Mouse (Mus musculus): ENCODE measurements around the gene Foxc1. TPM values are rescaled to one million over a fixed set of nuclear protein-coding genes. Genes with fewer than 3 reads are reported as not detected.

Gene Foxc1
- polyA plus RNA-seq (2015; fragmentation: Nextera tagmentation; extraction: Ambion mirVana): 2.0 and 3.1 TPM in 2 replicates

- Histone ChIP-seq H3K36me3 (no peaks in the 10 kb centered on the region), H3K27ac (peak within 1 kb of the TSS; percentile 97), H3K27me3 (peaks cover 57% of the 10 kb centered on the region), H3K9me3 (no peaks in the 10 kb centered on the region), H3K9ac (peak within 1 kb of the TSS; percentile 78), H3K4me2 (peak within 1 kb of the TSS; percentile 92), H3K4me1 (peaks cover 58% of the 10 kb centered on the region), H3K4me3 (peak within 1 kb of the TSS; percentile 68)
- WGBS: under 1% methylated on average over 40 of the region's 40 CpGs
- peak; percentile 89 for ATAC-seq (ENCODE audit: insufficient number of reproducible peaks, low FRiP score, low TSS enrichment, low read depth)
Measured at GRCm38 (mm10) chr13:31806428-31806832, at the start of gene Foxc1. Gene Foxc1 (plus strand): TSS chr13:31806633.

- Histone ChIP-seq H3K4me2 (no peak overlapping the region), H3K36me3 (no peaks in the 10 kb centered on the region), H3K27me3 (no peaks in the 10 kb centered on the region), H3K27ac (peak overlapping the region; percentile 54; the same call in 1 of the 2 replicates), H3K4me3 (no peak overlapping the region), H3K9me3 (no peaks in the 10 kb centered on the region), H3K9ac (no peak overlapping the region), H3K4me1 (peaks cover 17% of the 10 kb centered on the region)
- 12% methylated on average over 4 of the region's 4 CpGs for WGBS
- ATAC-seq (ENCODE audit: insufficient number of reproducible peaks, low FRiP score, low TSS enrichment, low read depth): 0 out of 2 replicates have a peak, but pooled peaks have one; percentile 55
Measured at GRCm38 (mm10) chr13:31760411-31760810, 46.0 kb upstream of the Foxc1 start.

DNA sequence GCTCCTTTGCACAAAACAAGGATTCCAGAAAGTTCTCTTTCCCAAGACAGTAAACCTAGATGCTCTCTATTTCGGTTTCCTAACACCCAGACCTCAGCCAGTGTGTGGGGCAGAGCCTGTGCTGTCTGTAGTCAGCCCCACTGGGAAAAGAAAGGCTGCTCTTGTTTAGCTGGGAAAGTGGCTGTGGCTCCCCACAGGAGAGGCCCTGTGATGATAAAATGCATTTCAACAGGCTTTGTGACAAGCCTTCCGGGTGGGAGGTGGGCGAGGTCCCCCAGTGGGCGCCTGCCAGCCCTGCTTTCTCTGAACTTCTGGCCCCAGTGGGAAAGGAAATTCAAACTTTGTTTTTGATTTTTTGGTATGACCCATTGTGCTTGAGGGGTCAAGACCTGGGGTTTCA lies 45.4 kb upstream of the Foxc1 start:
- Histone ChIP-seq H3K9ac (no peak overlapping the region), H3K27ac (peak overlapping the region; percentile 54; the same call in 1 of the 2 replicates)

GRCm38 (mm10) chr13:31764419-31764818 lies 42.0 kb upstream of the Foxc1 start:
- peaks cover 17% of the 10 kb centered on the region for H3K4me1 ChIP-seq
- no peak overlapping the region for H3K9ac ChIP-seq
- ATAC-seq (ENCODE audit: insufficient number of reproducible peaks, low FRiP score, low TSS enrichment, low read depth): no peak
- H3K9me3 ChIP-seq: no peaks in the 10 kb centered on the region
- no peak overlapping the region for H3K4me3 ChIP-seq
- H3K27me3 ChIP-seq: no peaks in the 10 kb centered on the region
- no peaks in the 10 kb centered on the region for H3K36me3 ChIP-seq
- H3K27ac ChIP-seq: no peak overlapping the region
- no peak overlapping the region for H3K4me2 ChIP-seq
- 86% methylated on average over 3 of the region's 3 CpGs for WGBS

More for the DNA sequence above, 45.4 kb upstream of the Foxc1 start:
- Histone ChIP-seq H3K36me3 (no peaks in the 10 kb centered on the region), H3K4me2 (no peak overlapping the region), H3K4me3 (no peak overlapping the region), H3K27me3 (no peaks in the 10 kb centered on the region), H3K9me3 (no peaks in the 10 kb centered on the region), H3K4me1 (peaks cover 17% of the 10 kb centered on the region)
- no peak for ATAC-seq (ENCODE audit: insufficient number of reproducible peaks, low FRiP score, low TSS enrichment, low read depth)
- 65% methylated on average over 4 of the region's 4 CpGs for WGBS

DNA sequence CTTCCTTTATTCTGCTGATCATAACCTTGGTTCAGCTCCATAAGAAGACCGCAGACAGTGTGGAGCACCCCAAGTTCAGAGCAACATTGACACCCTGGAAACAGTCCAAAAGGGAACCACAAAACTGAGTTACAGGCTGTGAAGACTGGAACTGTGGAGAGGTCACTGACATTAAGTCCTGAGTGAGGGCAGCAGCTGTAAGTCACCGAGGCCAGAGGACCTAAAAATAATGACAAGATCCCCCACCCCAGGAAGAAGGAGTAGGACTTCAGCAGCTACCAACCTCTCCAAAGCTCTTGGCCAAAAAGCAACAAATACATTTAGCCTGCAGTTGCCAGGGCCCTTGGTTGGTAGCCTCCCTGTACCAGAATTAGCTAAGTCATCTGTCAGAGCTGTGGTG lies 40.9 kb upstream of the Foxc1 start:
- H3K4me1 ChIP-seq: peaks cover 6% of the 10 kb centered on the region
- no peaks in the 10 kb centered on the region for H3K27me3 ChIP-seq
- H3K27ac ChIP-seq: no peak overlapping the region
- H3K36me3 ChIP-seq: no peaks in the 10 kb centered on the region
- WGBS: 66% methylated on average over 2 of the region's 2 CpGs
- H3K4me3 ChIP-seq: no peak overlapping the region
- no peak overlapping the region for H3K4me2 ChIP-seq
- H3K9me3 ChIP-seq: no peaks in the 10 kb centered on the region
- ATAC-seq (ENCODE audit: insufficient number of reproducible peaks, low FRiP score, low TSS enrichment, low read depth): no peak
- H3K9ac ChIP-seq: no peak overlapping the region

- Histone ChIP-seq H3K36me3 (no peaks in the 10 kb centered on the region), H3K4me1 (0 out of 2 replicates have a peak, but pooled peaks cover 12% of the 10 kb centered on the region), H3K9me3 (no peaks in the 10 kb centered on the region), H3K27me3 (no peaks in the 10 kb centered on the region), H3K9ac (no peak overlapping the region), H3K4me3 (no peak overlapping the region), H3K4me2 (no peak overlapping the region), H3K27ac (no peak overlapping the region)
- ATAC-seq (ENCODE audit: insufficient number of reproducible peaks, low FRiP score, low TSS enrichment, low read depth): no peak
- WGBS: 73% methylated on average over 5 of the region's 5 CpGs
Measured at GRCm38 (mm10) chr13:31772882-31773281, 33.6 kb upstream of the Foxc1 start.

- H3K4me2 ChIP-seq: no peak overlapping the region
- 0 out of 2 replicates have a peak, but pooled peaks cover 19% of the 10 kb centered on the region for H3K4me1 ChIP-seq
- H3K27ac ChIP-seq: peak overlapping the region; percentile 68
- 0 out of 2 replicates have a peak, but pooled peaks have one; percentile 59 for ATAC-seq (ENCODE audit: insufficient number of reproducible peaks, low FRiP score, low TSS enrichment, low read depth)
- 52% methylated on average over 5 of the region's 5 CpGs for WGBS
- H3K27me3 ChIP-seq: no peaks in the 10 kb centered on the region
- no peaks in the 10 kb centered on the region for H3K36me3 ChIP-seq
- no peaks in the 10 kb centered on the region for H3K9me3 ChIP-seq
- H3K4me3 ChIP-seq: no peak overlapping the region
- no peak overlapping the region for H3K9ac ChIP-seq
Measured at GRCm38 (mm10) chr13:31775762-31776161, 30.7 kb upstream of the Foxc1 start.

GRCm38 (mm10) chr13:31779281-31779981 lies 27.0 kb upstream of the Foxc1 start:
- H3K4me1 ChIP-seq: 0 out of 2 replicates have a peak, but pooled peaks cover 19% of the 10 kb centered on the region
- WGBS: 61% methylated on average over 17 of the region's 17 CpGs
- H3K4me2 ChIP-seq: no peak overlapping the region
- no peaks in the 10 kb centered on the region for H3K36me3 ChIP-seq
- H3K4me3 ChIP-seq: no peak overlapping the region
- H3K9me3 ChIP-seq: no peaks in the 10 kb centered on the region
- H3K27me3 ChIP-seq: no peaks in the 10 kb centered on the region
- H3K27ac ChIP-seq: peak overlapping the region; percentile 4; the same call in 1 of the 2 replicates
- no peak; the same call in 1 of the 2 replicates for ATAC-seq (ENCODE audit: insufficient number of reproducible peaks, low FRiP score, low TSS enrichment, low read depth)
- H3K9ac ChIP-seq: no peak overlapping the region

DNA sequence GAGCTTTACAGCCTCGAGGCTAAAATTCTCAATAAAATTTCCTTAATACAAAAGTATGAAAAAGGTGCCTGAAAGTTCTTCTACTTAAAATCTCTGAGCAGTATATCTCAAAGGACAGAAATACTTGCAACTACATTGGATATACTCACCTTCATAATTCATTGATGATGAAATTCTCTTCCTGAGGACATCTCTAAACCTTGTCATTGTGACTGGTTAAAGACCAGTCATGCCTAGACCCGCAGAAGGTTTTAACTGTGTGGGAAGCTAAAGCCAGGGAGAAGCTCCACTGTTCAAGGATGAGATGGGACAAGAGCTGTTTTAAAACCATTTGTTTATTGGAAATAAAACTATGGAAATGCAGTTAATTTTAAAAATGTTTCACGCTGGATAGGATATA lies 26.1 kb upstream of the Foxc1 start:
- no peak overlapping the region for H3K4me2 ChIP-seq
- H3K9ac ChIP-seq: no peak overlapping the region
- H3K27me3 ChIP-seq: no peaks in the 10 kb centered on the region
- 73% methylated on average over 3 of the region's 3 CpGs for WGBS
- no peaks in the 10 kb centered on the region for H3K36me3 ChIP-seq
- peaks cover 17% of the 10 kb centered on the region for H3K4me1 ChIP-seq
- no peak overlapping the region for H3K27ac ChIP-seq
- H3K9me3 ChIP-seq: no peaks in the 10 kb centered on the region
- ATAC-seq (ENCODE audit: insufficient number of reproducible peaks, low FRiP score, low TSS enrichment, low read depth): no peak
- no peak overlapping the region for H3K4me3 ChIP-seq

GRCm38 (mm10) chr13:31782063-31782462 lies 24.4 kb upstream of the Foxc1 start:
- Histone ChIP-seq H3K9ac (no peak overlapping the region), H3K4me3 (no peak overlapping the region), H3K27ac (no peak overlapping the region), H3K9me3 (no peaks in the 10 kb centered on the region), H3K4me1 (peaks cover 19% of the 10 kb centered on the region), H3K27me3 (no peaks in the 10 kb centered on the region), H3K36me3 (no peaks in the 10 kb centered on the region), H3K4me2 (no peak overlapping the region)
- ATAC-seq (ENCODE audit: insufficient number of reproducible peaks, low FRiP score, low TSS enrichment, low read depth): no peak
- WGBS: 77% methylated on average over 2 of the region's 2 CpGs

- Histone ChIP-seq H3K27me3 (no peaks in the 10 kb centered on the region), H3K9me3 (no peaks in the 10 kb centered on the region), H3K9ac (no peak overlapping the region), H3K4me2 (peak overlapping the region; percentile 14; the same call in 1 of the 2 replicates), H3K4me1 (peaks cover 14% of the 10 kb centered on the region), H3K27ac (peak overlapping the region; percentile 62), H3K4me3 (0 out of 2 replicates have a peak overlapping the region, but pooled peaks have one; percentile 5), H3K36me3 (no peaks in the 10 kb centered on the region)
- ATAC-seq (ENCODE audit: insufficient number of reproducible peaks, low FRiP score, low TSS enrichment, low read depth): peak; percentile 65; the same call in 1 of the 2 replicates
- WGBS: 43% methylated on average over 7 of the region's 7 CpGs
Measured at GRCm38 (mm10) chr13:31784757-31785156, 21.7 kb upstream of the Foxc1 start.

DNA sequence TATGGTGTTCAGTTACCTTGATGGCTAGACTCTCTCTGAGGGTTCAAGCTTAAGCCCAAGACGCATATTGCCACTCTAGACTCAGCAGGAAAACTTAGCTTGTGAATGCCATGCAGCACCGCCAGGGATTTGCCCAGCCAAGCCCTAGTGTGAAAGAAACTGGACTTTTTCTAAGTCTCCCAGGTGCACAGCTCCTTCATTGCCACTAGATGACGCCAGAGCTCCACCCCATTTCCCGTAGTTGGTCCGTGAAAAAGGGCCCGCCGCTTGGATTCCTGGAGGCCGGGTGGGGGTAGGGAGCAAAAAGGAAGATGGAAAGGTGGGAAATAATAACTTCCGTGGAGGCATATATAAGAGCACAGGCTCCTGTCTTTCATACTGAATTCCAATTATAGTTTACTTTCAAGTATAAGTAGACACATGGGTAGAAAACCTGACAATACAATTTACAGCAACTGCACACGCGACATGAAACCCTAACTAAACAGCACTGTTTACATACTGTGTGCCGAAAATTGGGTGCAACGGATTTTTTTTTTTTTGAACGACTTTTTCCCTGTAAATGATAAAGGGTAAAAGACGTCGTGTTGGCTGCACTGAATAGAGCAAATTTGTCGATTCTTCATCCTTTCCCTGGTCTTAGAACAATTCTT lies 13.8 kb upstream of the Foxc1 start:
- H3K36me3 ChIP-seq: no peaks in the 10 kb centered on the region
- no peak overlapping the region for H3K9ac ChIP-seq
- no peak overlapping the region for H3K27ac ChIP-seq
- H3K4me1 ChIP-seq: peaks cover 12% of the 10 kb centered on the region
- 16% methylated on average over 17 of the region's 17 CpGs for WGBS
- H3K4me2 ChIP-seq: peak overlapping the region; percentile 32
- H3K9me3 ChIP-seq: no peaks in the 10 kb centered on the region
- H3K27me3 ChIP-seq: peaks cover 19% of the 10 kb centered on the region
- no peak for ATAC-seq (ENCODE audit: insufficient number of reproducible peaks, low FRiP score, low TSS enrichment, low read depth)
- H3K4me3 ChIP-seq: peak overlapping the region; percentile 19
